Mouse (Mus musculus) midbrain, embryonic 16.5 days (tissue): Measurements from ENCODE around the gene Ddb1. TPM values are rescaled to one million over a fixed set of nuclear protein-coding genes. Genes with fewer than 3 reads are reported as not detected.
"Not testable (repeated sequence)": the region's sequence is repeated elsewhere in the genome, so short reads cannot be mapped to it uniquely, and the experiment has no call there.

Source experiments
- ATAC-seq: fragments of 200-750 bp; cut with Nextera tagmentation; 2 replicates; pipeline ENCODE4 v1.8.0; 2017; ENCODE audit warnings: moderate TSS enrichment
- H3K27ac ChIP-seq: fragments of 300-500 bp; sonication (generic); 2 replicates; pipeline ENCODE4 v1.5.1; 2014; ENCODE audit warnings: mild to moderate bottlenecking, low read length, mixed read lengths
- H3K27me3 ChIP-seq: fragments of 300-500 bp; sonication (generic); 2 replicates; pipeline ENCODE4 v1.6.1; 2014; ENCODE audit warnings: low read depth, low read length, mixed read lengths; ENCODE audit not compliant: control insufficient read depth, insufficient read depth
- H3K36me3 ChIP-seq: fragments of 300-500 bp; sonication (generic); 2 replicates; pipeline ENCODE4 v1.6.1; 2014; ENCODE audit warnings: mild to moderate bottlenecking, low read length, moderate library complexity, mixed read lengths; ENCODE audit not compliant: control insufficient read depth, insufficient read depth
- H3K4me1 ChIP-seq: fragments of 300-500 bp; sonication (generic); 2 replicates; pipeline ENCODE4 v1.6.1; 2014; ENCODE audit warnings: mild to moderate bottlenecking, low read length, mixed read lengths; ENCODE audit not compliant: control insufficient read depth, insufficient read depth
- H3K4me2 ChIP-seq: fragments of 300-500 bp; sonication (generic); 2 replicates; pipeline ENCODE4 v1.6.1; 2014; ENCODE audit warnings: mild to moderate bottlenecking, low read length, mixed read lengths
- H3K4me3 ChIP-seq: fragments of 300-500 bp; sonication (generic); 2 replicates; pipeline ENCODE4 v1.5.1; 2014; ENCODE audit warnings: low read depth, mild to moderate bottlenecking, low read length, moderate library complexity, mixed read lengths
- H3K9ac ChIP-seq: fragments of 300-500 bp; sonication (generic); 2 replicates; pipeline ENCODE4 v1.6.1; 2014; ENCODE audit warnings: low read depth, low read length, mixed read lengths
- H3K9me3 ChIP-seq: fragments of 300-500 bp; sonication (generic); replicated peaks from 2 replicates; pipeline ENCODE4 v1.6.1; 2014; ENCODE audit warnings: mild to moderate bottlenecking, low read length, mixed read lengths; ENCODE audit not compliant: control insufficient read depth, poor library complexity, severe bottlenecking
- WGBS: fragments of 180-500 bp; shearing (Covaris S2); extraction: QIAGEN DNeasy Blood & Tissue Kit; methylation state at CpG from one replicate; pipeline ENCODE4 v1.1.7; 2014; 5-methylcytosine and 5-hydroxymethylcytosine counted together
- polyA plus RNA-seq: library from polyadenylated mRNA; unstranded; fragments of >200 nt; fragmentation: Nextera tagmentation; extraction: Ambion mirVana; gene quantifications from 2 replicates; pipeline ENCODE4 v1.2.1, GENCODE M21; 2015

Ddb1 gene
- polyA plus RNA-seq, result 218 and 234 TPM in 2 replicates

GRCm38 (mm10) chr19:10605293-10605900 is at the start of gene Ddb1, which contains the start of gene Tkfc:
TSS of gene Ddb1 (plus strand) at chr19:10605327.
TSS of gene Tkfc (minus strand) at chr19:10605654.
- Histone ChIP-seq H3K36me3 (peaks cover 23% of the 10 kb centered on the region), H3K4me3 (peak within 1 kb of the TSS; percentile 96), H3K27ac (peak within 1 kb of the TSS; percentile 90), H3K9me3 (no peaks in the 10 kb centered on the region), H3K4me1 (peaks cover 31% of the 10 kb centered on the region), H3K9ac (peak within 1 kb of the TSS; percentile 96), H3K27me3 (no peaks in the 10 kb centered on the region), H3K4me2 (peak within 1 kb of the TSS; percentile 86)
- WGBS, result 0% methylated on average over 49 of the region's 49 CpGs
- peak; percentile 97 for ATAC-seq

- peak within 1 kb of the TSS; percentile 88 for H3K4me2 ChIP-seq
- H3K4me1 ChIP-seq, result peaks cover 19% of the 10 kb centered on the region
- WGBS, result 1% methylated on average over 42 of the region's 43 CpGs
- peak; percentile 99 for ATAC-seq
- H3K27me3 ChIP-seq, result no peaks in the 10 kb centered on the region
- peak within 1 kb of the TSS; percentile 79 for H3K9ac ChIP-seq
- peak within 1 kb of the TSS; percentile 51 for H3K4me3 ChIP-seq
- H3K9me3 ChIP-seq, result no peaks in the 10 kb centered on the region
- peak within 1 kb of the TSS; percentile 94 for H3K27ac ChIP-seq
- H3K36me3 ChIP-seq, result peaks cover 15% of the 10 kb centered on the region
Observed at GRCm38 (mm10) chr19:10555624-10556510, 49.3 kb upstream of the Ddb1 start, which contains the start of gene Tmem216. TSS of gene Tmem216 (minus strand) at chr19:10556238.

GRCm38 (mm10) chr19:10557001-10557400 is 48.1 kb upstream of the Ddb1 start:
- 69% methylated on average over 2 of the region's 2 CpGs for WGBS
- Histone ChIP-seq H3K4me2 (no peak overlapping the region), H3K27ac (no peak overlapping the region), H3K36me3 (peaks cover 6% of the 10 kb centered on the region), H3K9me3 (no peaks in the 10 kb centered on the region), H3K4me1 (peaks cover 19% of the 10 kb centered on the region), H3K9ac (no peak overlapping the region), H3K4me3 (no peak overlapping the region), H3K27me3 (no peaks in the 10 kb centered on the region)
- no peak for ATAC-seq

- no peak overlapping the region for H3K27ac ChIP-seq
- no peak overlapping the region for H3K4me2 ChIP-seq
- H3K36me3 ChIP-seq, result peaks cover 3% of the 10 kb centered on the region
- H3K9me3 ChIP-seq, result no peaks in the 10 kb centered on the region
- ATAC-seq, result no peak
- no peaks in the 10 kb centered on the region for H3K27me3 ChIP-seq
- H3K4me1 ChIP-seq, result peaks cover 19% of the 10 kb centered on the region
- 82% methylated on average over 2 of the region's 2 CpGs for WGBS
- H3K4me3 ChIP-seq, result no peak overlapping the region
- no peak overlapping the region for H3K9ac ChIP-seq
Observed at GRCm38 (mm10) chr19:10557430-10557829, 47.7 kb upstream of the Ddb1 start.

GRCm38 (mm10) chr19:10557837-10558375 is 47.2 kb upstream of the Ddb1 start:
- not testable (repeated sequence) for H3K9me3 ChIP-seq, H3K27ac ChIP-seq, H3K36me3 ChIP-seq, H3K4me2 ChIP-seq, H3K9ac ChIP-seq, ATAC-seq, H3K4me3 ChIP-seq, H3K27me3 ChIP-seq
- peaks cover 19% of the 10 kb centered on the region for H3K4me1 ChIP-seq
- WGBS, result 77% methylated on average over 4 of the region's 4 CpGs

- no peak overlapping the region for H3K27ac ChIP-seq
- H3K4me1 ChIP-seq, result peaks cover 11% of the 10 kb centered on the region
- 37% methylated on average over 5 of the region's 5 CpGs for WGBS
- no peaks in the 10 kb centered on the region for H3K36me3 ChIP-seq
- H3K9me3 ChIP-seq, result no peaks in the 10 kb centered on the region
- H3K27me3 ChIP-seq, result no peaks in the 10 kb centered on the region
- no peak overlapping the region for H3K9ac ChIP-seq
- no peak overlapping the region for H3K4me2 ChIP-seq
- no peak for ATAC-seq
- H3K4me3 ChIP-seq, result no peak overlapping the region
Observed at GRCm38 (mm10) chr19:10560108-10560507, 45.0 kb upstream of the Ddb1 start.

- no peak overlapping the region for H3K27ac ChIP-seq
- no peaks in the 10 kb centered on the region for H3K27me3 ChIP-seq
- no peak overlapping the region for H3K9ac ChIP-seq
- H3K4me3 ChIP-seq, result no peak overlapping the region
- 70% methylated on average over 6 of the region's 6 CpGs for WGBS
- H3K4me2 ChIP-seq, result no peak overlapping the region
- peaks cover 3% of the 10 kb centered on the region; the same call in 1 of the 2 replicates for H3K4me1 ChIP-seq
- ATAC-seq, result no peak
- no peaks in the 10 kb centered on the region for H3K36me3 ChIP-seq
- H3K9me3 ChIP-seq, result no peaks in the 10 kb centered on the region
Observed at GRCm38 (mm10) chr19:10561558-10562314, 43.4 kb upstream of the Ddb1 start.

- Histone ChIP-seq H3K36me3 (no peaks in the 10 kb centered on the region), H3K9me3 (no peaks in the 10 kb centered on the region), H3K27ac (no peak overlapping the region), H3K4me1 (no peaks in the 10 kb centered on the region), H3K4me3 (no peak overlapping the region), H3K9ac (no peak overlapping the region), H3K4me2 (no peak overlapping the region), H3K27me3 (no peaks in the 10 kb centered on the region)
- 59% methylated on average over 5 of the region's 5 CpGs for WGBS
- ATAC-seq, result no peak
Observed at GRCm38 (mm10) chr19:10562351-10562750, 42.8 kb upstream of the Ddb1 start.
